Mouse (Mus musculus) midbrain, embryonic 14.5 days (tissue): Measurements from ENCODE around the gene Cap1. TPM values are rescaled to one million over a fixed set of nuclear protein-coding genes. Genes with fewer than 3 reads are reported as not detected.

Source experiments
- ATAC-seq: fragments of 200-750 bp; cut with Nextera tagmentation; 2 replicates; pipeline ENCODE4 v1.8.0; 2017; ENCODE audit warnings: moderate number of reproducible peaks, moderate library complexity; ENCODE audit not compliant: low FRiP score, low TSS enrichment
- DNase-seq: peaks from one replicate; pipeline ENCODE4 v3.0.0-alpha.2; 2015
- H3K27ac ChIP-seq: fragments of 300-500 bp; sonication (generic); replicated peaks from 2 replicates; pipeline ENCODE4 v1.5.1; 2014; ENCODE audit warnings: mild to moderate bottlenecking, low read depth, low read length, moderate library complexity
- H3K27me3 ChIP-seq: fragments of 300-500 bp; sonication (generic); 2 replicates; pipeline ENCODE4 v1.6.1; 2014; ENCODE audit warnings: low read length, control low read depth, mixed read lengths; ENCODE audit not compliant: control insufficient read depth, insufficient read depth
- H3K36me3 ChIP-seq: fragments of 300-500 bp; sonication (generic); 2 replicates; pipeline ENCODE4 v1.6.1; 2014; ENCODE audit warnings: low read length, control low read depth; ENCODE audit not compliant: control insufficient read depth, insufficient read depth
- H3K4me1 ChIP-seq: fragments of 300-500 bp; sonication (generic); 2 replicates; pipeline ENCODE4 v1.6.1; 2014; ENCODE audit warnings: mild to moderate bottlenecking, antibody characterized with exemption, low read length, control low read depth; ENCODE audit not compliant: control insufficient read depth, insufficient read depth
- H3K4me2 ChIP-seq: fragments of 300-500 bp; sonication (generic); 2 replicates; pipeline ENCODE4 v1.6.1; 2014; ENCODE audit warnings: mild to moderate bottlenecking, low read length, moderate library complexity
- H3K4me3 ChIP-seq: fragments of 300-500 bp; sonication (generic); replicated peaks from 2 replicates; pipeline ENCODE4 v1.5.1; 2014; ENCODE audit warnings: low read depth, low read length
- H3K9ac ChIP-seq: fragments of 300-500 bp; sonication (generic); replicated peaks from 2 replicates; pipeline ENCODE4 v1.6.1; 2014; ENCODE audit warnings: mild to moderate bottlenecking, low read length, moderate library complexity
- H3K9me3 ChIP-seq: fragments of 300-500 bp; sonication (generic); 2 replicates; pipeline ENCODE4 v1.6.1; 2016; ENCODE audit warnings: low read length, control low read depth, mixed read lengths; ENCODE audit not compliant: control insufficient read depth
- WGBS: fragments of 180-500 bp; shearing (Covaris S2); extraction: QIAGEN DNeasy Blood & Tissue Kit; methylation state at CpG from one replicate; pipeline ENCODE4 v1.1.7; 2014; 5-methylcytosine and 5-hydroxymethylcytosine counted together
- polyA plus RNA-seq: library from polyadenylated mRNA; unstranded; fragments of >200 nt; fragmentation: Nextera tagmentation; extraction: Ambion mirVana; gene quantifications from 2 replicates; pipeline ENCODE4 v1.2.1, GENCODE M21; 2014

Cap1 gene
- 52.2 and 72.8 TPM in 2 replicates for polyA plus RNA-seq

- DNase-seq (peak; percentile 99), ATAC-seq (peak; percentile 95)
- peaks cover 22% of the 10 kb centered on the region for H3K4me1 ChIP-seq
- no peaks in the 10 kb centered on the region for H3K27me3 ChIP-seq
- H3K9ac ChIP-seq = peak within 1 kb of the TSS; percentile 71
- H3K4me3 ChIP-seq = peak within 1 kb of the TSS; percentile 74
- H3K4me2 ChIP-seq = peak within 1 kb of the TSS; percentile 90
- H3K27ac ChIP-seq = peak within 1 kb of the TSS; percentile 98
- under 1% methylated on average over 49 of the region's 49 CpGs for WGBS
- no peaks in the 10 kb centered on the region for H3K9me3 ChIP-seq
- no peaks in the 10 kb centered on the region for H3K36me3 ChIP-seq
These were observed at the start of gene Cap1 for GRCm38 (mm10) chr4:122885768-122886578. TSS of gene Cap1 (minus strand) at chr4:122886056.

GRCm38 (mm10) chr4:122933857-122934256 lies 48.0 kb upstream of the Cap1 start:
- H3K27me3 ChIP-seq = no peaks in the 10 kb centered on the region
- no peak overlapping the region for H3K27ac ChIP-seq
- no peaks in the 10 kb centered on the region for H3K9me3 ChIP-seq
- no peaks in the 10 kb centered on the region for H3K4me1 ChIP-seq
- DNase-seq = no peak
- no peak overlapping the region for H3K4me2 ChIP-seq
- no peaks in the 10 kb centered on the region for H3K36me3 ChIP-seq
- WGBS = 54% methylated on average over 3 of the region's 3 CpGs
- ATAC-seq = no peak
- no peak overlapping the region for H3K4me3 ChIP-seq
- H3K9ac ChIP-seq = no peak overlapping the region

GRCm38 (mm10) chr4:122933051-122933591 lies 47.3 kb upstream of the Cap1 start:
- Histone ChIP-seq H3K27me3 (no peaks in the 10 kb centered on the region), H3K4me3 (no peak overlapping the region), H3K27ac (no peak overlapping the region), H3K9me3 (no peaks in the 10 kb centered on the region), H3K4me1 (no peaks in the 10 kb centered on the region), H3K9ac (no peak overlapping the region), H3K4me2 (no peak overlapping the region), H3K36me3 (no peaks in the 10 kb centered on the region)
- DNase-seq (no peak), ATAC-seq (no peak)
- 83% methylated on average over 3 of the region's 3 CpGs for WGBS

- H3K36me3 ChIP-seq = no peaks in the 10 kb centered on the region
- no peaks in the 10 kb centered on the region for H3K4me1 ChIP-seq
- no peaks in the 10 kb centered on the region for H3K9me3 ChIP-seq
- H3K4me2 ChIP-seq = no peak overlapping the region
- no peak overlapping the region for H3K9ac ChIP-seq
- WGBS = 84% methylated on average over 8 of the region's 8 CpGs
- no peak overlapping the region for H3K27ac ChIP-seq
- DNase-seq (no peak), ATAC-seq (no peak)
- no peak overlapping the region for H3K4me3 ChIP-seq
- H3K27me3 ChIP-seq = no peaks in the 10 kb centered on the region
These were observed 46.6 kb upstream of the Cap1 start for GRCm38 (mm10) chr4:122932239-122932978.

- no peak overlapping the region for H3K27ac ChIP-seq
- H3K4me1 ChIP-seq = no peaks in the 10 kb centered on the region
- no peaks in the 10 kb centered on the region for H3K36me3 ChIP-seq
- no peak for DNase-seq
- H3K9ac ChIP-seq = no peak overlapping the region
- no peak for ATAC-seq
- no peaks in the 10 kb centered on the region for H3K9me3 ChIP-seq
- H3K4me3 ChIP-seq = no peak overlapping the region
- H3K4me2 ChIP-seq = no peak overlapping the region
- H3K27me3 ChIP-seq = no peaks in the 10 kb centered on the region
- WGBS = 87% methylated on average over 2 of the region's 2 CpGs
These were observed 45.2 kb upstream of the Cap1 start for GRCm38 (mm10) chr4:122930939-122931590.

GRCm38 (mm10) chr4:122923392-122924344 lies 37.8 kb upstream of the Cap1 start:
- H3K36me3 ChIP-seq = no peaks in the 10 kb centered on the region
- no peak for DNase-seq
- WGBS = 90% methylated on average over 15 of the region's 15 CpGs

GRCm38 (mm10) chr4:122922841-122923240 lies 37.0 kb upstream of the Cap1 start:
- no peaks in the 10 kb centered on the region for H3K36me3 ChIP-seq
- 0% methylated on average over 1 of the region's 1 CpGs for WGBS
- no peaks in the 10 kb centered on the region for H3K27me3 ChIP-seq
- DNase-seq (peak; percentile 9), ATAC-seq (no peak)
- H3K4me3 ChIP-seq = no peak overlapping the region
- H3K4me1 ChIP-seq = no peaks in the 10 kb centered on the region
- no peak overlapping the region for H3K4me2 ChIP-seq
- H3K27ac ChIP-seq = no peak overlapping the region
- H3K9ac ChIP-seq = no peak overlapping the region
- no peaks in the 10 kb centered on the region for H3K9me3 ChIP-seq

More at GRCm38 (mm10) chr4:122923392-122924344, 37.8 kb upstream of the Cap1 start:
- Histone ChIP-seq H3K27me3 (no peaks in the 10 kb centered on the region), H3K9me3 (no peaks in the 10 kb centered on the region), H3K4me2 (no peak overlapping the region), H3K4me1 (no peaks in the 10 kb centered on the region), H3K27ac (no peak overlapping the region), H3K9ac (no peak overlapping the region), H3K4me3 (no peak overlapping the region)
- ATAC-seq = no peak

GRCm38 (mm10) chr4:122915985-122916384 lies 30.1 kb upstream of the Cap1 start:
- Histone ChIP-seq H3K4me3 (no peak overlapping the region), H3K27ac (no peak overlapping the region), H3K4me1 (no peaks in the 10 kb centered on the region), H3K36me3 (no peaks in the 10 kb centered on the region), H3K9ac (no peak overlapping the region), H3K4me2 (no peak overlapping the region), H3K27me3 (no peaks in the 10 kb centered on the region), H3K9me3 (no peaks in the 10 kb centered on the region)
- ATAC-seq = no peak
- DNase-seq = no peak
- WGBS = 91% methylated on average over 4 of the region's 4 CpGs
